Mouse (Mus musculus): Measurements from ENCODE around the gene Mlxipl. TPM values are rescaled to one million over a fixed set of nuclear protein-coding genes. Genes with fewer than 3 reads are reported as not detected.

Gene Mlxipl
- total RNA-seq, 4 experiments from 2014 or later: 18.0 to 39.9 (median 21.3) TPM

GRCm38 (mm10) chr5:135145532-135145931, 55.8 kb downstream of the Mlxipl start:
- no peak for DNase-seq (ENCODE audit: low spot score)

GRCm38 (mm10) chr5:135145955-135146354, 56.3 kb downstream of the Mlxipl start:
- no peak for DNase-seq (ENCODE audit: low spot score)

- no peak for DNase-seq (ENCODE audit: low spot score)
Measured at GRCm38 (mm10) chr5:135148715-135149052, 59.0 kb downstream of the Mlxipl start.

GRCm38 (mm10) chr5:135149053-135149819, 59.5 kb downstream of the Mlxipl start, which contains the start of gene Tbl2:
Gene Tbl2 (plus strand): TSS chr5:135149657.
- peak; percentile 98 for DNase-seq (ENCODE audit: low spot score)

- DNase-seq (ENCODE audit: low spot score): no peak
Measured at GRCm38 (mm10) chr5:135149820-135150178, 60.1 kb downstream of the Mlxipl start.

- DNase-seq (ENCODE audit: low spot score): no peak
Measured at GRCm38 (mm10) chr5:135156496-135156895, 66.8 kb downstream of the Mlxipl start.

- peak; percentile 22 for DNase-seq (ENCODE audit: low spot score)
Measured at GRCm38 (mm10) chr5:135161221-135161620, 71.5 kb downstream of the Mlxipl start.

GRCm38 (mm10) chr5:135161650-135162049, 72.0 kb downstream of the Mlxipl start:
- DNase-seq (ENCODE audit: low spot score): no peak

GRCm38 (mm10) chr5:135162361-135162760, 72.7 kb downstream of the Mlxipl start:
- DNase-seq (ENCODE audit: low spot score): no peak

GRCm38 (mm10) chr5:135162821-135163220, 73.1 kb downstream of the Mlxipl start:
- no peak for DNase-seq (ENCODE audit: low spot score)

- DNase-seq (ENCODE audit: low spot score): no peak
Measured at GRCm38 (mm10) chr5:135166909-135167308, 77.2 kb downstream of the Mlxipl start.

GRCm38 (mm10) chr5:135167469-135167868, 77.8 kb downstream of the Mlxipl start:
- DNase-seq (ENCODE audit: low spot score): no peak

- DNase-seq (ENCODE audit: low spot score): peak; percentile 97
Measured at GRCm38 (mm10) chr5:135168063-135169062, 78.7 kb downstream of the Mlxipl start, which contains the start of gene Bcl7b. Gene Bcl7b (plus strand): TSS chr5:135168283.

GRCm38 (mm10) chr5:135169479-135169878, 79.8 kb downstream of the Mlxipl start:
- DNase-seq (ENCODE audit: low spot score): no peak

- DNase-seq (ENCODE audit: low spot score): no peak
Measured at GRCm38 (mm10) chr5:135171688-135172220, 82.1 kb downstream of the Mlxipl start.

GRCm38 (mm10) chr5:135172986-135173385, 83.3 kb downstream of the Mlxipl start:
- DNase-seq (ENCODE audit: low spot score): no peak

- DNase-seq (ENCODE audit: low spot score): no peak
Measured at GRCm38 (mm10) chr5:135175086-135175485, 85.4 kb downstream of the Mlxipl start.

- DNase-seq (ENCODE audit: low spot score): no peak
Measured at GRCm38 (mm10) chr5:135178523-135178922, 88.8 kb downstream of the Mlxipl start.

GRCm38 (mm10) chr5:135178996-135179395, 89.3 kb downstream of the Mlxipl start:
- no peak for DNase-seq (ENCODE audit: low spot score)

GRCm38 (mm10) chr5:135179616-135180015, 89.9 kb downstream of the Mlxipl start:
- no peak for DNase-seq (ENCODE audit: low spot score)

- DNase-seq (ENCODE audit: low spot score): no peak
Measured at GRCm38 (mm10) chr5:135180796-135181195, 91.1 kb downstream of the Mlxipl start.

GRCm38 (mm10) chr5:135181776-135182175, 92.1 kb downstream of the Mlxipl start:
- DNase-seq (ENCODE audit: low spot score): no peak
